Mouse (Mus musculus) brain, embryonic 14.5 days (tissue): ENCODE results near the gene 4930555G01Rik.
"Not testable (repeated sequence)": the region's sequence is repeated elsewhere in the genome, so short reads cannot be mapped to it uniquely, and the experiment has no call there.

Source experiments
- CTCF ChIP-seq: fragments of 200-500 bp; IDR thresholded peaks from 2 replicates; pipeline ENCODE4 v1.5.1; 2012; ENCODE audit warnings: inconsistent platforms, mild to moderate bottlenecking, moderate library complexity, borderline replicate concordance; ENCODE audit not compliant: insufficient read depth, insufficient read length; ENCODE audit errors: extremely low read depth
- POLR2A ChIP-seq: fragments of 200-500 bp; IDR thresholded peaks from 2 replicates; pipeline ENCODE4 v1.6.1; 2012; ENCODE audit warnings: mild to moderate bottlenecking, inconsistent platforms, borderline replicate concordance; ENCODE audit not compliant: poor library complexity, insufficient read depth, insufficient read length, severe bottlenecking; ENCODE audit errors: extremely low read depth

DNA sequence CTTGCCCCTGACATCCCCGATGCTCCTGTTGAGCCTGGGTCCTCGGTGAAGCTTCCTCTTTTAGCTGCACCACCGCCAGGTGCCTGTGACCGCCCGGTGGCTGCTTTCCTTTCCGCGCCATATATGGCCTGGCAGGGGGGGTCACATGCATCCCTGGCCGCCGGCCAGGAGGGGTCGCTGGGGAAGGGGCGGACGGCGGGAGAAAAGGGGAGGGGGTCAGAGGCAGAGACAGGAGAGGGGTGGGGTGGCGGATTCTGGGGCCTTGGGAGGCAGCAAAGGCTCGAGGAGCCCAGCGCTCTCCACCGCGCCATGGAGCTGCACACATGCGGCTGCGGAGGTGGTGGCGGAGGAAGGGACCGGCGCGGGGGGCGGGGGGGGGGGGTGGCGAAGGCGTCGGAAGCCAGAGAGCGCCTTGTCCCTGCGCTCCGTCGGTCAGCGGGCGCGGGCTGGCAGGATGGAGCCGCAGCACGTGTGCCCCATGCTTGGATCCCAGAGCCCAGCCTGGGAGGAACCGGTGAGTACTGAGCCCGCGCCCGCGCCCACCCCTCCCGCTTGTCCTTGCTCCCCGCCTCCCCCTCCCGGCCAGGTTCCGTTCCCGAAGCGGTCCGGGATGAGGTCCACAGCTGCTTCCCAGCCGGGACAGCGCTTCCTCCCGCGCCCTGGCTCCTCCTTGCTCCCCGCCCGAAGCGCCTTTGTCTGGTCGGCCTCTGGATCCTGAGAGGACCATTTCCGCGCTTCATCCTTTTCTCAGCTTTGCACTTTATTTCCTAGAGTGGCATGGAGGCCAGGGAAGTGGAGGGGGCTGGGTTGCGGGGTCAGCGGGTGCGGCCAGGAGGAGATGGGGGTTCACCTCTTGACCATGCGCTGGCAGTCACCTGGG lies 20.4 kb downstream of the 4930555G01Rik start, which contains the start of gene Gm8281:
- not testable (repeated sequence) for TF ChIP-seq CTCF, POLR2A
